Mouse (Mus musculus) telencephalon, adult 2 months (tissue): ENCODE measurements at regions not wholly inside any gene's neighbourhood (a gene's known extent, or its start where the extent isn't known, plus 50 kb on each side); places are given as distances from the start of the nearest gene placed in this dataset.

Source experiments
- DNase-seq: peaks from one replicate; pipeline ENCODE4 v3.0.0-alpha.2; 2011; ENCODE audit warnings: low read depth, low spot score

- DNase-seq = no peak
These were observed 4154.0 kb downstream of the 9330182O14Rik start for GRCm38 (mm10) chr15:44288181-44288580.

DNA sequence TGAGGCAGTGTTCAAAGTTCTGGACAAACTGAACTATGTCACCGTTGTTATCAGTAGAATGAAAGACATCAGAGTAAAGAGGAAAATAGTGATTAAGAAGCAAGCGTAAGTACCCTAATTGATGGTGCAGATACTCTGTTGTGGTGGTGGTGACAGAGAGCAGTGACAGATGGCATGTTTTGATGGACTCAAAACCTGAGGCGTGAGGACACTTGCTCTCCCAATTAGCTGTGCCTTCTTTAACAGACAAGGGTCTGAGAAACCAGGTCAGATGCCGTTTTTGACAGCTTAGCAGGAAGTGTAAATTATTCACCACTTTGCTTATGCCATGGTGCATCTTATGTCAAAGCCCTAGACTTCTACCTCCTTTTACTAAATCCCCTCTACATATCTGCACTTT lies 4154.5 kb downstream of the 9330182O14Rik start:
- no peak for DNase-seq

DNA sequence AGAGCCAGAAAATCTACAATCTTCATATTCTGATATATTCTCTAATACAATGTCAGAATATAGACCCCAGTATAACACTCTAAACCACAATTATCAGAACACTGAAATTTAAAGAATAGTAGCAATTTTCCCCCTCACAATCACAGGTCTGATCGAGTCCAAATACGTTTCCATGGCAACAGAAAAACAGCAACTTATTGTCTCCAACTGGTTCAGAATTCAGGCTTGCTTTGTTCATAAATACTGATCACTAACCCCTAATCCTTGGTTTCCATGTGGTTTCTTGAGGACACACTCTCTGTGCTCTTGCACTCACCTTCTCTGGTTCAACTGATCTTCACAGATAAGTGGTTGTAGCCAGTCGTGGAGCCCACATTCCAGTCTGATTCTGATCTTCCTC lies 4167.3 kb downstream of the 9330182O14Rik start:
- peak; percentile 15 for DNase-seq

- DNase-seq = no peak
These were observed 4176.7 kb downstream of the 9330182O14Rik start for GRCm38 (mm10) chr15:44310888-44311287.

GRCm38 (mm10) chr15:44313294-44313693 lies 4179.1 kb downstream of the 9330182O14Rik start:
- no peak for DNase-seq
